21 mouse cellular contexts compared by ENCODE assay signal in genomic region chr7:130662250-130662649, GRCm38 (mm10).
DNase-seq lines count a peak whose midpoint lies in the region; ATAC-seq and TF ChIP-seq lines count a peak whose summit lies in the region.
"Had no signal": no experiment of that assay in that cellular context is flagged by ENCODE, and none has a peak within 500 bp of the region (broad histone marks: within the 10 kb centered on the region; RNA-seq: fewer than 3 reads in every experiment).

No protein-coding gene starts in this region.

- no peak for TF ChIP-seq CTCF in kidney, postnatal 0 days (IDR thresholded peaks at IDR 0.05; ENCODE audit: low read depth)
- TF ChIP-seq CTCF in stomach, postnatal 0 days (IDR thresholded peaks at IDR 0.05; ENCODE audit: low read depth): no peak

- H3K9me3 ChIP-seq in heart, embryonic 11.5 days (replicated peaks; ENCODE audit: control insufficient read depth, low read length): no peaks in the 10 kb centered on the region
- no peaks in the 10 kb centered on the region for H3K9me3 ChIP-seq in kidney, postnatal 0 days (replicated peaks; ENCODE audit: low read length)
- H3K9me3 ChIP-seq in heart, embryonic 16.5 days (replicated peaks; ENCODE audit: control insufficient read depth, low read length): 0 out of 2 replicates have a peak, but pooled peaks cover 13% of the 10 kb centered on the region
- no peaks in the 10 kb centered on the region for H3K9me3 ChIP-seq in stomach, postnatal 0 days (ENCODE audit: control insufficient read depth, low read length)
- H3K9me3 ChIP-seq: hindbrain, embryonic 12.5 days; intestine, embryonic 15.5 days; liver, embryonic 15.5 days; stomach, embryonic 15.5 days had no signal

- no peaks in the 10 kb centered on the region for H3K27me3 ChIP-seq in heart, embryonic 11.5 days (ENCODE audit: control insufficient read depth, insufficient read depth, low read length)
- no peaks in the 10 kb centered on the region for H3K27me3 ChIP-seq in kidney, postnatal 0 days (ENCODE audit: insufficient read depth, low read length)
- H3K27me3 ChIP-seq in heart, embryonic 16.5 days (ENCODE audit: control insufficient read depth, insufficient read depth, low read length): no peaks in the 10 kb centered on the region
- no peaks in the 10 kb centered on the region for H3K27me3 ChIP-seq in stomach, postnatal 0 days (ENCODE audit: control insufficient read depth, insufficient read depth, low read length)
- H3K27me3 ChIP-seq: hindbrain, embryonic 12.5 days; intestine, embryonic 15.5 days; liver, embryonic 15.5 days; stomach, embryonic 15.5 days had no signal

- H3K27ac ChIP-seq in heart, embryonic 11.5 days (ENCODE audit: low read depth, low read length): no peak overlapping the region
- peak overlapping the region; percentile 43; the same call in 1 of the 2 replicates for H3K27ac ChIP-seq in kidney, postnatal 0 days
- peak overlapping the region; percentile 55 for H3K27ac ChIP-seq in heart, embryonic 16.5 days (ENCODE audit: low read length)
- H3K27ac ChIP-seq in stomach, postnatal 0 days (replicated peaks): no peak overlapping the region
- H3K27ac ChIP-seq: hindbrain, embryonic 12.5 days; intestine, embryonic 15.5 days; liver, embryonic 15.5 days; stomach, embryonic 15.5 days had no signal

- WGBS in heart, embryonic 11.5 days (ENCODE audit: insufficient replicate concordance): 72% methylated on average over 5 of the region's 5 CpGs
- 58% methylated on average over 5 of the region's 5 CpGs for WGBS in kidney, postnatal 0 days
- WGBS in heart, embryonic 16.5 days: 78% methylated on average over 5 of the region's 5 CpGs
- 67% methylated on average over 5 of the region's 5 CpGs for WGBS in stomach, postnatal 0 days

- peaks cover 19% of the 10 kb centered on the region for H3K4me1 ChIP-seq in heart, embryonic 11.5 days (ENCODE audit: control insufficient read depth, insufficient read depth, low read length)
- H3K4me1 ChIP-seq in kidney, postnatal 0 days (replicated peaks; ENCODE audit: insufficient read depth, low read length): peaks cover 3% of the 10 kb centered on the region
- peaks cover 26% of the 10 kb centered on the region for H3K4me1 ChIP-seq in heart, embryonic 16.5 days (ENCODE audit: control insufficient read depth, insufficient read depth, low read length)
- H3K4me1 ChIP-seq in stomach, postnatal 0 days (replicated peaks; ENCODE audit: control insufficient read depth, insufficient read depth): no peaks in the 10 kb centered on the region
- H3K4me1 ChIP-seq: intestine, embryonic 15.5 days; liver, embryonic 15.5 days had no signal

- H3K4me2 ChIP-seq in heart, embryonic 11.5 days: no peak overlapping the region
- H3K4me2 ChIP-seq in kidney, postnatal 0 days (ENCODE audit: low read length): no peak overlapping the region
- H3K4me2 ChIP-seq in heart, embryonic 16.5 days (ENCODE audit: low read depth, low read length): no peak overlapping the region
- no peak overlapping the region for H3K4me2 ChIP-seq in stomach, postnatal 0 days (replicated peaks; ENCODE audit: low read depth)
- H3K4me2 ChIP-seq: hindbrain, embryonic 12.5 days; intestine, embryonic 15.5 days; liver, embryonic 15.5 days; stomach, embryonic 15.5 days had no signal

- peak overlapping the region; percentile 39; the same call in 1 of the 2 replicates for H3K9ac ChIP-seq in heart, embryonic 11.5 days (ENCODE audit: low read depth, low read length)
- no peak overlapping the region for H3K9ac ChIP-seq in kidney, postnatal 0 days (ENCODE audit: low read depth, low read length)
- no peak overlapping the region for H3K9ac ChIP-seq in heart, embryonic 16.5 days (ENCODE audit: low read length)
- no peak overlapping the region for H3K9ac ChIP-seq in stomach, postnatal 0 days (ENCODE audit: low read length)
- H3K9ac ChIP-seq: hindbrain, embryonic 12.5 days; intestine, embryonic 15.5 days; liver, embryonic 15.5 days; stomach, embryonic 15.5 days had no signal

- H3K36me3 ChIP-seq in heart, embryonic 11.5 days (ENCODE audit: control insufficient read depth, insufficient read depth, low read length): peaks cover 12% of the 10 kb centered on the region
- H3K36me3 ChIP-seq in kidney, postnatal 0 days (ENCODE audit: insufficient read depth, low read length): 0 out of 2 replicates have a peak, but pooled peaks cover 3% of the 10 kb centered on the region
- H3K36me3 ChIP-seq in heart, embryonic 16.5 days (ENCODE audit: control insufficient read depth, insufficient read depth): peaks cover 30% of the 10 kb centered on the region
- H3K36me3 ChIP-seq in stomach, postnatal 0 days (ENCODE audit: control insufficient read depth, insufficient read depth, low read length): no peaks in the 10 kb centered on the region
- H3K36me3 ChIP-seq: hindbrain, embryonic 12.5 days; liver, embryonic 15.5 days had no signal

- TF ChIP-seq EP300 in stomach, postnatal 0 days (optimal IDR thresholded peaks at IDR 0.05): no peak

- no peak overlapping the region for H3K4me3 ChIP-seq in heart, embryonic 11.5 days (ENCODE audit: low read depth, low read length)
- H3K4me3 ChIP-seq in kidney, postnatal 0 days (replicated peaks; ENCODE audit: low read depth, low read length): no peak overlapping the region
- H3K4me3 ChIP-seq in heart, embryonic 16.5 days (ENCODE audit: low read length): no peak overlapping the region
- H3K4me3 ChIP-seq in stomach, postnatal 0 days (ENCODE audit: low read depth, low read length): no peak overlapping the region
- H3K4me3 ChIP-seq: hindbrain, embryonic 12.5 days; intestine, embryonic 15.5 days; liver, embryonic 15.5 days; stomach, embryonic 15.5 days had no signal

- intact Hi-C loops in heart, postnatal 36 days (cut with DNase I): no loop called here

- no peak for ATAC-seq in heart, embryonic 11.5 days (replicated peaks; ENCODE audit: insufficient number of reproducible peaks, low FRiP score, low TSS enrichment)
- 0 out of 2 replicates have a peak, but pooled peaks have one; percentile 41 for ATAC-seq in kidney, postnatal 0 days (replicated peaks; ENCODE audit: low FRiP score, low read depth)
- ATAC-seq in heart, embryonic 16.5 days (replicated peaks; ENCODE audit: extremely low read depth, insufficient read depth, low FRiP score): 0 out of 2 replicates have a peak, but pooled peaks have one; percentile 10
- ATAC-seq in stomach, postnatal 0 days (ENCODE audit: low FRiP score, low TSS enrichment): 0 out of 2 replicates have a peak, but pooled peaks have one; percentile 27
- ATAC-seq: CD4-positive, CD25-positive, alpha-beta regulatory T cell, adult 4 months; lung, postnatal 0 days had no signal

- no peak for DNase-seq in heart, postnatal 36 days
- DNase-seq in kidney, postnatal 0 days (ENCODE audit: low spot score): peak; percentile 57
- no peak for DNase-seq in kidney, adult 9 months
- DNase-seq in stomach, postnatal 0 days (ENCODE audit: low spot score): no peak
- no peak for DNase-seq in ovary, adult 18-20 months (ENCODE audit: low spot score)
- DNase-seq: adrenal gland, adult 2 months; cerebellum, adult 11-12 months; gastrocnemius, postnatal 10 days; kidney, postnatal 25 days; layer of hippocampus, adult 9-11 months; midbrain, embryonic 14.5 days; right cerebral cortex, postnatal 14 days; thymus, postnatal 14 days had no signal

Comparison
In these comparisons a context has a peak if more than half of its experiments do, and no peak if none do; other contexts are left out.
1. H3K27ac ChIP-seq: peak in kidney, postnatal 0 days (single experiment) and heart, embryonic 16.5 days (single experiment); none in heart, embryonic 11.5 days (single experiment) and stomach, postnatal 0 days (single experiment).